Mouse (Mus musculus) midbrain, embryonic 15.5 days (tissue): ENCODE measurements around the gene Unkl. TPM values are rescaled to one million over a fixed set of nuclear protein-coding genes. Genes with fewer than 3 reads are reported as not detected.

Experiments used
- ATAC-seq: fragments of 200-750 bp; cut with Nextera tagmentation; replicated peaks from 2 replicates; pipeline ENCODE4 v1.8.0; 2017; ENCODE audit warnings: moderate TSS enrichment
- H3K27ac ChIP-seq: fragments of 300-500 bp; sonication (generic); 2 replicates; pipeline ENCODE4 v1.5.1; 2015; ENCODE audit warnings: mild to moderate bottlenecking, inconsistent platforms
- H3K27me3 ChIP-seq: fragments of 300-500 bp; sonication (generic); replicated peaks from 2 replicates; pipeline ENCODE4 v1.6.1; 2015; ENCODE audit warnings: inconsistent platforms
- H3K36me3 ChIP-seq: fragments of 300-500 bp; sonication (generic); replicated peaks from 2 replicates; pipeline ENCODE4 v1.6.1; 2015; ENCODE audit warnings: inconsistent platforms
- H3K4me1 ChIP-seq: fragments of 300-500 bp; sonication (generic); 2 replicates; pipeline ENCODE4 v1.6.1; 2015; ENCODE audit warnings: inconsistent platforms
- H3K4me2 ChIP-seq: fragments of 300-500 bp; sonication (generic); 2 replicates; pipeline ENCODE4 v1.6.1; 2015; ENCODE audit warnings: inconsistent platforms, mild to moderate bottlenecking, moderate library complexity
- H3K4me3 ChIP-seq: fragments of 300-500 bp; sonication (generic); 2 replicates; pipeline ENCODE4 v1.5.1; 2015; ENCODE audit warnings: mild to moderate bottlenecking, inconsistent platforms
- H3K9ac ChIP-seq: fragments of 300-500 bp; sonication (generic); 2 replicates; pipeline ENCODE4 v1.6.1; 2015; ENCODE audit warnings: mild to moderate bottlenecking, inconsistent platforms
- H3K9me3 ChIP-seq: fragments of 300-500 bp; sonication (generic); 2 replicates; pipeline ENCODE4 v1.6.1; 2016; ENCODE audit warnings: inconsistent platforms
- WGBS: fragments of 180-500 bp; shearing (Covaris S2); methylation state at CpG from one replicate; pipeline ENCODE4 v1.1.7; 2015; ENCODE audit warnings: mixed read lengths; 5-methylcytosine and 5-hydroxymethylcytosine counted together
- polyA plus RNA-seq: library from polyadenylated mRNA; unstranded; fragments of >200 nt; fragmentation: Nextera tagmentation; extraction: Ambion mirVana; gene quantifications from 2 replicates; pipeline ENCODE4 v1.2.1, GENCODE M21; 2015

Gene Unkl
- polyA plus RNA-seq, 1 experiment from 2014 or later: 17.1 TPM

- no peaks in the 10 kb centered on the region for H3K9me3 ChIP-seq
- peak overlapping the region; percentile 93 for H3K4me3 ChIP-seq
- H3K27ac ChIP-seq: peak overlapping the region; percentile 72
- H3K9ac ChIP-seq: peak overlapping the region; percentile 75
- H3K4me1 ChIP-seq: peaks cover 40% of the 10 kb centered on the region
- H3K4me2 ChIP-seq: peak overlapping the region; percentile 100
- no peaks in the 10 kb centered on the region for H3K27me3 ChIP-seq
- no peaks in the 10 kb centered on the region for H3K36me3 ChIP-seq
- peak; percentile 46 for ATAC-seq
- WGBS: 9% methylated on average over 17 of the region's 17 CpGs
Observed at GRCm38 (mm10) chr17:25184961-25185360, 3.2 kb upstream of the Unkl start.

GRCm38 (mm10) chr17:25187784-25188149 lies 430 bp upstream of the Unkl start:
- Histone ChIP-seq H3K9me3 (no peaks in the 10 kb centered on the region), H3K4me3 (peak overlapping the region; percentile 77), H3K9ac (peak overlapping the region; percentile 72), H3K27me3 (no peaks in the 10 kb centered on the region), H3K36me3 (0 out of 2 replicates have a peak, but pooled peaks cover 5% of the 10 kb centered on the region), H3K27ac (peak overlapping the region; percentile 80), H3K4me1 (peaks cover 47% of the 10 kb centered on the region), H3K4me2 (peak overlapping the region; percentile 95)
- 5% methylated on average over 11 of the region's 11 CpGs for WGBS
- no peak for ATAC-seq

GRCm38 (mm10) chr17:25189091-25189490 lies 894 bp downstream of the Unkl start:
- Histone ChIP-seq H3K4me3 (peak overlapping the region; percentile 77), H3K36me3 (0 out of 2 replicates have a peak, but pooled peaks cover 10% of the 10 kb centered on the region), H3K4me1 (peaks cover 38% of the 10 kb centered on the region), H3K4me2 (peak overlapping the region; percentile 95), H3K9me3 (no peaks in the 10 kb centered on the region), H3K9ac (peak overlapping the region; percentile 72), H3K27ac (no peak overlapping the region), H3K27me3 (no peaks in the 10 kb centered on the region)
- 4% methylated on average over 16 of the region's 16 CpGs for WGBS
- ATAC-seq: no peak

- Histone ChIP-seq H3K4me1 (no peaks in the 10 kb centered on the region), H3K27me3 (no peaks in the 10 kb centered on the region), H3K4me2 (no peak overlapping the region), H3K9me3 (no peaks in the 10 kb centered on the region), H3K27ac (no peak overlapping the region), H3K9ac (no peak overlapping the region), H3K4me3 (no peak overlapping the region), H3K36me3 (peaks cover 43% of the 10 kb centered on the region)
- 90% methylated on average over 4 of the region's 4 CpGs for WGBS
- no peak for ATAC-seq
Observed at GRCm38 (mm10) chr17:25202401-25202800, 14.2 kb downstream of the Unkl start.

- ATAC-seq: no peak
- Histone ChIP-seq H3K4me2 (no peak overlapping the region), H3K4me1 (no peaks in the 10 kb centered on the region), H3K36me3 (peaks cover 52% of the 10 kb centered on the region), H3K27me3 (no peaks in the 10 kb centered on the region), H3K4me3 (no peak overlapping the region), H3K9me3 (no peaks in the 10 kb centered on the region), H3K27ac (no peak overlapping the region), H3K9ac (no peak overlapping the region)
- WGBS: 95% methylated on average over 4 of the region's 4 CpGs
Observed at GRCm38 (mm10) chr17:25210006-25210405, 21.8 kb downstream of the Unkl start.

- Histone ChIP-seq H3K9me3 (no peaks in the 10 kb centered on the region), H3K9ac (no peak overlapping the region), H3K4me3 (no peak overlapping the region), H3K27ac (no peak overlapping the region), H3K36me3 (peaks cover 44% of the 10 kb centered on the region), H3K4me2 (no peak overlapping the region), H3K4me1 (no peaks in the 10 kb centered on the region), H3K27me3 (no peaks in the 10 kb centered on the region)
- 90% methylated on average over 15 of the region's 15 CpGs for WGBS
- ATAC-seq: no peak
Observed at GRCm38 (mm10) chr17:25210680-25211466, 22.7 kb downstream of the Unkl start.

- no peaks in the 10 kb centered on the region for H3K27me3 ChIP-seq
- no peak overlapping the region for H3K27ac ChIP-seq
- no peak overlapping the region for H3K4me3 ChIP-seq
- H3K4me1 ChIP-seq: no peaks in the 10 kb centered on the region
- H3K4me2 ChIP-seq: no peak overlapping the region
- WGBS: 89% methylated on average over 4 of the region's 4 CpGs
- no peak overlapping the region for H3K9ac ChIP-seq
- ATAC-seq: no peak
- H3K36me3 ChIP-seq: peaks cover 46% of the 10 kb centered on the region
- no peaks in the 10 kb centered on the region for H3K9me3 ChIP-seq
Observed at GRCm38 (mm10) chr17:25211705-25212104, 23.5 kb downstream of the Unkl start.

GRCm38 (mm10) chr17:25215431-25215830 lies 27.2 kb downstream of the Unkl start:
- no peak overlapping the region for H3K27ac ChIP-seq
- no peak overlapping the region for H3K9ac ChIP-seq
- no peak overlapping the region for H3K4me2 ChIP-seq
- H3K4me3 ChIP-seq: no peak overlapping the region
- H3K27me3 ChIP-seq: no peaks in the 10 kb centered on the region
- no peaks in the 10 kb centered on the region for H3K4me1 ChIP-seq
- 92% methylated on average over 3 of the region's 3 CpGs for WGBS
- no peaks in the 10 kb centered on the region for H3K9me3 ChIP-seq
- H3K36me3 ChIP-seq: peaks cover 28% of the 10 kb centered on the region
- ATAC-seq: no peak

GRCm38 (mm10) chr17:25218967-25219366 lies 30.8 kb downstream of the Unkl start:
- Histone ChIP-seq H3K4me2 (no peak overlapping the region), H3K9ac (no peak overlapping the region), H3K36me3 (peaks cover 17% of the 10 kb centered on the region), H3K27ac (no peak overlapping the region), H3K27me3 (no peaks in the 10 kb centered on the region), H3K4me1 (peaks cover 22% of the 10 kb centered on the region), H3K9me3 (no peaks in the 10 kb centered on the region), H3K4me3 (no peak overlapping the region)
- 89% methylated on average over 9 of the region's 9 CpGs for WGBS
- ATAC-seq: no peak

- Histone ChIP-seq H3K4me1 (peaks cover 22% of the 10 kb centered on the region), H3K27ac (no peak overlapping the region), H3K9me3 (no peaks in the 10 kb centered on the region), H3K9ac (no peak overlapping the region), H3K4me2 (no peak overlapping the region), H3K36me3 (peaks cover 10% of the 10 kb centered on the region), H3K4me3 (no peak overlapping the region), H3K27me3 (no peaks in the 10 kb centered on the region)
- no peak for ATAC-seq
- WGBS: 92% methylated on average over 15 of the region's 15 CpGs
Observed at GRCm38 (mm10) chr17:25219492-25220295, 31.5 kb downstream of the Unkl start.

- Histone ChIP-seq H3K36me3 (peaks cover 11% of the 10 kb centered on the region), H3K9ac (no peak overlapping the region), H3K9me3 (no peaks in the 10 kb centered on the region), H3K4me2 (no peak overlapping the region), H3K4me1 (peaks cover 22% of the 10 kb centered on the region), H3K27ac (no peak overlapping the region), H3K27me3 (no peaks in the 10 kb centered on the region), H3K4me3 (no peak overlapping the region)
- ATAC-seq: no peak
- 87% methylated on average over 1 of the region's 1 CpGs for WGBS
Observed at GRCm38 (mm10) chr17:25220746-25221145, 32.5 kb downstream of the Unkl start.

- Histone ChIP-seq H3K9ac (peak overlapping the region; percentile 46), H3K4me1 (peaks cover 22% of the 10 kb centered on the region), H3K9me3 (no peaks in the 10 kb centered on the region), H3K27me3 (no peaks in the 10 kb centered on the region), H3K4me3 (peak overlapping the region; percentile 43), H3K4me2 (peak overlapping the region; percentile 65), H3K36me3 (peaks cover 9% of the 10 kb centered on the region; the same call in 1 of the 2 replicates), H3K27ac (peak overlapping the region; percentile 75)
- ATAC-seq: peak; percentile 88
- 1% methylated on average over 24 of the region's 30 CpGs for WGBS
Observed at GRCm38 (mm10) chr17:25221821-25222503, 33.8 kb downstream of the Unkl start.
